Mouse (Mus musculus): ENCODE measurements around the gene Tnnt1.

Gene Tnnt1

DNA sequence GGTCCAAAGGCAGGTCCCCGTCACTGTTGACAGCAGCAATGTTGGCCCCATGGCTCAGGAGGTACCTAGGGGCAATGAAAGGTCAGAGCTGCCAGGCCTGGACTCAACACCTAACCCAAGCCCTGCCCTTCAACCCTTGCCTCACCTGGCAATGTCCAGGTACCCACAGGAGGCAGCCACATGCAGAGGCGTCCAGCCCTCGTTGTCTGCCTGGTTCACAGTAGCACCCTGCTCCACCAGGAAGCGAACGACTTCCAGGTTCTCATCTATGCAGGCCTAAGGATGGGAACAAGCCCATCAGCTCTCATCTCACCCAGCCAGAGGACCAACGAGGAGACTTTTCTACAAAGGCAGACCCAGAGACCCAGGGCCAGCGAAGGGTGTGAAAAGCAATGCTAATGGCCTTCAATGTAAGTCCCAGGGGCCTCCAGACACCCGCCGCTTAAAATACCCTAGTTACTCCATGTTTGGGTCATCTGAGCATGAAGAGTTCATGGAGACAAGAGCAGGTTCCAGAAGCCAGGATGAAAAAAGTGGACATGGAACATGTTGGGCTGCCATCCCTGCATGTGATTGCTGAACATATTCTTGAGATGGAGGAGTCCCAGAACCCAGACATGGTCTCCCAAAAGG is 18.8 kb downstream of the Tnnt1 start:
- no peak for DNase-seq (ENCODE audit: low read depth)

DNA sequence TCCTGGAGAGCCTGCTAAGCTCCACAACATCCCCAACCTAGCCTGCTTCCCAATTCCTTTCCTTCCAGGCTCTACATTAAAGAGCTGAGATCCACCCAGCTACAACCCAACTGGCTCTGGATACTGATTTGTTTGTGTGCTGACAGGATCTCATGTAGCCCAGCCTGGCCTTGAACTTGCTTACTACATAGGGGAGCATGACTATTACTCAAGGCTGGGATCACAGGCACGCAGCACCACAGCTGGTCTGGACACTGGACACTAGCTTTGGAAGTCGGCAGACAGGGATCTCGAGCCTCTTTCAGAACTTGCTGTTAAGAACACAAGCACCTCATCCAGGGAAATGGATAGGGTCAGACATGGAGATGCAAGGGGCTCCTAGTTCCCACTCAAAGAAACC is 19.7 kb downstream of the Tnnt1 start:
- no peak for DNase-seq (ENCODE audit: low read depth)

DNA sequence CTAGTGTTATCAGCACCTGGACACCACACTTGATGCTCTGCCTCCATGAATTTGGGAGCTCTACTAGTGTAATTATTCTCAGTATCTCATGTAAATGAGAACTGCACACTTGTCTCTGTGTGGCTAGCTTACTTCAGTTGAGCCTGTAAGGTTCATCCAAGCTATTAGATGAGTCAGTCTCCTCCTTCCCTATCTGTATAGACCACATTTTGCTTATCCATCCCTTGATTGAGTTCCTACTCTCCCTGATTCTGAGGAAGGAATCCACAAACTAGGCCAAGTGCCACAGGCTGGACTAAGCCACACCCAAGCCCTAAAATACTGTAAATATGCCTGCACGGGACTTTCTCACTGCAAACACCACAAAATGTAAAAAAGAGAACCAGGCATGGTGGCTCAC is 22.2 kb downstream of the Tnnt1 start:
- DNase-seq (ENCODE audit: low read depth): no peak

DNA sequence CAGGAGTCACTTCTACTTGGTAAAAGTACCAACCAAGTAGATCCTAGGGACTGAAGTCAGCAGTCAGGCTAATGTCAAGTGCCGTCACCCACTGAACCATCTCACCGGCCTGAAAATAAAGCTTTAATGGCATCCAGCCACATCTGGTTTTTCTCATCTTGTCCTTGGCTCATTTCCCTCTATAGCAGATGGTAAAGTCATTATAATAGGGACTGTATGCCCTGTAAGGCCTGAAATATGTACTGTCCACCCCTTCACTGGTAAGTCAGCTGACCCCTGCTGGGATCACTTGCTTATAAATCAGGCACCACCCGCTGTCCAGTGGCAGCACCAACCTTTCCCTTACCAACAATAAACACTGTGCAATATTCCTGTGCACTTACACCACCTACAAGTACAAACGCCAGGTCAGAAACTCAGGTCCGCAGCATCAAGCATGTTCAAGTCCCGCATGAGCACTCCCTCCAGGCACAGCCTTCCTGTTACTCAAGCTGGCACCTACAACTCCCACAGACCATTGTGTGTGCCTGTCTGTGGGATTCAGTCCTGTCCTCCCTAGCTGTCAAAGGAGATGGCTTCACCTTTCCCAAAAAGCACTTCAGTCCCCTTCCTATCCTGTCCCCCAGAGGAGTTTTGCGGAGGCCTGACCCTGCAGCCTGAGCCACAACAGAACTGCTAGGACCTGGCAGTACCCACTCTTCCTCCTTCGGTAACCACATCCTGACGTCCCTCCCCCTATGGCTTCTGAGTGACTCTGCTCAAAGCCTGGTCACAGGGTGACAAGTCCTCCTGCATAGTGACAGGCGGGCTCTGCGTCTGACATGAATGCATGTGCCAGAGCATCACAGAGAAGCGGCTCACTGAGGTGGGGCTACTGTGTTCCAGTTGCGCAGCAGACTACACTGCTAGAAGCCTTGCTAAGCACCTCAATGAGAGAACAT is 23.6 kb downstream of the Tnnt1 start:
- DNase-seq (ENCODE audit: low read depth): peak; percentile 72

DNA sequence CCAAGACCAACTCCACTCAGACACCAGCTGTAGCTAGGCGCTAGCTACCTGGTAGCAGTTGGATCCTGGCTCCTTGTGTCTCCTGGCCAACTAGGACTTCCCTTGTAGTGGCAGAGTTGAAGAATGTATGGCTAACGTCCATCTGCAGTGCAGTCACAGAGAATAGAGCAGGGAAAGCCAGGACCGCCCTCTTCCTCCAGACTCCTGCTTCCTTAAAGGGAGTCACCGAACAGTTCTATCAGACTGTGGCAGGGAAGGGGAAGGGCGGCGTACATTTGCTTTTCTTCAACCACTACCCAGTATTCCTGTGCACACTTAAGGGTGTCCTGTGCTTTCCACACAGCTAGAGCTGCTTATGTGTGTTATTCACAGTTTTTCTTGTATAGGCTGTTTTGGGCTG is 24.9 kb downstream of the Tnnt1 start:
- DNase-seq (ENCODE audit: low read depth): no peak

DNA sequence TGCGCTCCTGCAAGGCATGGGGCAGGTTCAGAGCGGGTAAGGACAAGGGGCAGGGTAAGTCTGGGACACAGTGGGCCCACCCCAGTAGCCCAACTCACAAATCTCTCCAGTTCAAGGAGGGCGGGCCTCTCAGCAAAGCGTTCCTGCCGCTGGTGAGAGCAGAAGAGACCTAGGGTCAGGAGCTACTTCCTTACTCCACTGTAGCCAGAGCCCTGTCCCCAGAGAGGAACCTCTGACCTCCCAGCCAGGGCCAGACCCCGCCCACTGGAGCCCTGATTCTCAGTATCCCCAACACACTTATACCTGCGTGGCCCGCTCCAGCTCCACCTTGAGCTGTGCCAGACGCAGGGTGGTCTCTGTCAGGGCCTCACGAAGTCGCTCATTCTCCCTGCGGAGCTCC is 33.9 kb downstream of the Tnnt1 start:
- DNase-seq (ENCODE audit: low read depth): no peak

DNA sequence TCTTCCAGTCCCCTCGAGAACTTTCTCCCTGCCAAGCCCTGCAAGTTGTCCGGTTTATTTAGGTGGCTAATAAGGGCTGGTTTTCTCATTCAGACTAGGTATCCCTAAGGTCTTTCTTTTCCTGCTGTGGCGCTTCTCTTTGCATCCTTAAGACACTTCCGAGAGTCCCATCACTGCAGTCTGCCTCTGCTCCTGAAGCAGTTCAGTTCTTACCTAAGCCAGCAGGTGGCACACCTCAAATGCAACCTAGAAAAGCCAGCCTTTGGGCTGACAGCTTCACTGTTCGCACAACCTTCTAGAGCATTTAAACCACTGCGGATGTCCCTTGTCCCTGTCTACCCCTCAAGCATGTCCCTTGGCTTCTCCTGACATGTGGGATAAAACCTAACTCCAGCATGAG is 36.5 kb downstream of the Tnnt1 start:
- DNase-seq (ENCODE audit: low read depth): peak; percentile 77

DNA sequence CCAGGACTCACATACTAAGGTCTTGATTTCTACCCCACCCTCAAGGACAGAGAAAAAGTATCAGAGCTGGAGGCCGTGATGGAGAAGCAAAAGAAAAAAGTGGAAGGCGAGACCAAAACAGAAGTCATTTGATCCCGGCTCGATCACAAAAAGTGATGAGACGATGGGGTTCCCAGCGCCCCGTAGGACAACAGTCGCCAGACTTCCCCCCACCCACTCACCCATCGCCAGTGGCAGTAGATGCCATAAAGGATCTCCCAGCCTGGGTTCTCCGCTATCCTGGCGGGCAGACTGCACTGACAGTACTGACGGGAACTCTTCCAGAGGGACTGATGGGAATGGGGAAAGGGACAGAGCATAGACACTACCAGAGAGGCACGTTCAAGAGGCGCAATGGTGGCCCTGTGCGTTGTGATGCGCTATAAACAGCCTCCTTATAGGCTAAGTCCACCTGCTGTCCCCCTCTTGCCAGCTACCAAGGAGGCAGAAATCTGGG is 37.3 kb downstream of the Tnnt1 start:
- DNase-seq (ENCODE audit: low read depth): no peak

DNA sequence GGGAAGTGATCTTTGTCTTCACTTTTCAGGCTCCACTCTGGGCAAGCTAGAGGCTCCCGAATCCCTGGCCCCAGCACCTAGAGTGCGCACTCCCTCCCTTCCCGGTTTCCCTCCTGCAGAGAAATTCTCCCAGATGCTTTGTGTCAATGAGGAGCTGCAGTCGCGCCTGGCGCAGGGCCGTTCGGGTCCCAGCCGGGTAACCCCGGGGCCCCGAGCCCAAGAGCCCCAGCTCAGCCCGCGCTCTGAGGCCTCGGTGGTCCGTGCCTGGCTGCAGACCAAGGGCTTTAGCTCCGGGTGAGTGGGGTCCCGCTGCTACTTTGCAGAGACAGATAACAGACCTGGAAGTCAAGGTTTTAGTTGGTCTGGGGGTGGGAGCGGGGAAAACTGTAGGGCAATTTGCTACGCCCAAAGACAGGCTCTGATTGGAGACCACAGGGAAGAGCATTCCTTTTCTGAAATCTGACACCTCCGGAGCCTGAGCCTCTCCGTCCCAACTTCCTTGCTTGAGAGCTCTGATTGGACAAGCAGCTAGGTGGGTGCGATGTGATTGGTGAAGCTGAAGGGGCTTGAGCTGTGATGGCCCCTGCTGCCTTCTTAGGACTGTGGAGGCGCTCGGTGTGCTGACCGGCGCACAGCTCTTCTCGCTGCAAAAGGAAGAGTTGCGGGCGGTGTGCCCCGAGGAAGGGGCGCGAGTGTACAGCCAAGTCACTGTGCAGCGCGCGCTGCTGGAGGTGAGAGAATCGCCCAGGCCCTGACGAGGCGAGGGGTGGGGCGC is 38.0 kb downstream of the Tnnt1 start:
- no peak for DNase-seq (ENCODE audit: low read depth)

DNA sequence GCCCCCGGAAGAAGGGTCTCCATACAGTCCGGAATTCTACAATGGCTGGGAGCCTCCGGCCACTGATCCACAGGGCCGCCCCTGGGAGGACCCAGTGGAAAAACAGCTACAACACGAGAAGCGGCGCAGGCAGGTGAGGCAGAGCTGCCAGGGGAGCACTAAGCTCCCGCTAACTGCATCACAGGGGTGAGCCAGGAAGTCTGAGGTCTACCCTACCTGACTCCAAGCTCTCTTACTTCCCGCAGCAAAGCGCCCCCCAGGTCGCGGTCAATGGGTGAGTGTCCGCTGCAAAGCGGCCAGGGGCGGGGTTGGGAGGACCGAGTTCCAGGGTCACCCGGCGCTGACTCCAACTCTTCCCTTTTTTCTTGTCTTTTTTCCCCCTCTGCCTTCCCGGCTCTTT is 42.2 kb downstream of the Tnnt1 start:
- DNase-seq (ENCODE audit: low read depth): no peak

DNA sequence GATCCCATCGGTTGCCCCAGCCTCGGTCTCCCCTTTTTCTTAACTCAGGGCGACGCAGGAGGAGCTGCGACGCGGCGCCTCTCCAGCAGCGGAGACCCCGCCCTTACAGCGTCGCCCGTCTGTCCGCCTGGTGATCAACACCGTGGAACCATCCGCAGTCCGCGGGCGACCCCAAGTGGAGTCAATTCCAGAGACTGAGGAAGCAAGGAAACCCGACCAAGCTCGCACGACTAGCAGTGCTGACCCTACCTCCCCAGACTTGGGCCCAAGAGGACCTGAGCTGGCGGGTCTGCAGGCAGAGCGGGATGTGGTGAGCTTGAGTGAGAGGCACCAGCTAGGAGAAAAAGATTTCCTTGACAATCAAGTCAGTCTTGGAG is 45.0 kb downstream of the Tnnt1 start:
- peak; percentile 38 for DNase-seq (ENCODE audit: low read depth)

DNA sequence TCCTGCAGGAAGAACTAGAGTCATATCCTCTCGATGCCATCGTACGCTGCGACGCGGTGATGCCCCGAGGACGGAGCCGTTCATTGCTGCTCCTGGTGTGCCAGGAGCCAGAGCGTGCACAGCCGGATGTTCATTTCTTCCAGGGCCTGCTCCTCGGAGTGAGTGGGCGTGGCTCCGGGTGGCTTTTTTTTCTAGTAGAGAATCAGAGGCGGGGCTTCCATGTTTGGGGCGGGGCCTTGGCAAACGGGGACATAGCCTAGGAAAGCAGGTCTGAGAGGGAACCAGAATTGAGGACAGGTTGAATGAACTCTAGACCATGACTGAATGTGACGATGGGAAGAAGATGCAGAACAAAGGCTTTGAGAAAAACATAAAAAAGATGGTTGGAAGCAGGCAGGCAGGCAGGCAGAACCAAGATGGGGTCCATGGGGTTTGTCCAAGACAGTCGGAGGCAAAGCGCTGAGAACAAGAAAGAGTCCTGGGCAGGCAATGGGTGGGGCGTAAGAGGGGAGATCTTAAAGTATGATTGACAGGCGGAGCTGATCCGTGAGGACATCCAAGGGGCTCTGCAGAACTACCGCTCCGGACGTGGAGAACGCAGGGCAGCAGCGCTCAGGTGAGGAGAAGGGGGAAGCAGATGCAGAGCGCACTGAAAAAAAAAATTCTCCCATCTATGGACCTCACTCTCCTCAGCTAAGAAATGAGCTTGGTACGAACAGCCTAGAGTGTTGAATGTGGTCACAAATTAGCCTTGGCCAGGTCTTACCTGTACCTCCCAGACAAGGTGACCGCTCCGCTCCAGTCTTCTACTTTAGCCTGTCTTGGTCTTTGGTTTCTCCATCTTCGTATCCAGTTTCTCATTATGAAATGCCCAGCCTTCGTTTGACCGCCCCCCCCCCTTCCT is 45.7 kb downstream of the Tnnt1 start:
- DNase-seq (ENCODE audit: low read depth): peak; percentile 47

DNA sequence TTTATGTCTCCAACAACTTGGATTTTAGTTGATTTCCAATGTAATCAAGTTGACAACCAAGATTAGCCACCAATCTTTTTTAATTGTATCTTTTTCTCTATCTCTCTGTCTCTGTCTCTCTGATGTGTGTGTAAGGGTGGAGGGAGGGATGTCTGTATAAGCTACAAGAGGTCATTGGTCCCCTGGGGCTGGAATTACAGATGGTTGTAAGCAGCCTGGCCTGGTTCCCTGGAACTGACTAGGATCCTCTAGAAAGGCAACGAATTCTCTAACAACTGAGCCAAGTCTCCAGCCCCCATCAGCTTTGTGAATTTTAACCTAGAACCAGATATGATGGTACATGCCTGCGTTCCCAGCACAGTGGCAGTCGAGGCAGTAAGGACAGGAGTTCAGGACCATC is 48.4 kb downstream of the Tnnt1 start:
- DNase-seq (ENCODE audit: low read depth): no peak

DNA sequence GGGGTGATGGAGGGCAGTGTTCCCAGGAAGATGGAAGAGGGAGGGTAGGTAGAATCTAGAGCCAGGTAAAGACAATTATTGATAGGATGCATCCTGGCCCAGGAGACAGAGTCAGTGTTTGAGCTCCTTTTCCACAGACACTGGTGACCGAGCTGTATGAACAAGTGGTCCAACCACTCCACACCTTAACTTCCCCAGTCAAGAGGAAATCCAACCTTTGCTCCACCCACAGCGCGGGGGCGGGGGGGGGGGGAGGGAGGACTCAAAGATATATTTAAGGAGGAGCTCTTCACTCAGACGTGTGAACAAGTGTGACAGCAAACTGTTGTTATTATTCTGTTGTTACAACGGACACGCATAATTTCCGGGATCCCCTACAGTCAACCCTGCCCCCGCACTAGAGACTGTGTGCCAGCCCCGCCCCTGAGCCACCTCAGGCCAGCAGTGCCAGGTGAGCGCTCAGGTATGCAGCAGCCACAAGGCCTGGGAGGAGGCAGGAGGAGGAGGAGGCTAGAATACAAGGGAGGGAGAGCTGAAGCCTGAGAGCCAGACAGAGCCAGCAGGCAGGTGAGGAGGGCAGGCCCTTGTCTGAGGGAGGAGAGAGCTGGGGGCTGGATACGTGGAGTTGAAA is 51.9 kb downstream of the Tnnt1 start:
- peak; percentile 59 for DNase-seq (ENCODE audit: low read depth)

DNA sequence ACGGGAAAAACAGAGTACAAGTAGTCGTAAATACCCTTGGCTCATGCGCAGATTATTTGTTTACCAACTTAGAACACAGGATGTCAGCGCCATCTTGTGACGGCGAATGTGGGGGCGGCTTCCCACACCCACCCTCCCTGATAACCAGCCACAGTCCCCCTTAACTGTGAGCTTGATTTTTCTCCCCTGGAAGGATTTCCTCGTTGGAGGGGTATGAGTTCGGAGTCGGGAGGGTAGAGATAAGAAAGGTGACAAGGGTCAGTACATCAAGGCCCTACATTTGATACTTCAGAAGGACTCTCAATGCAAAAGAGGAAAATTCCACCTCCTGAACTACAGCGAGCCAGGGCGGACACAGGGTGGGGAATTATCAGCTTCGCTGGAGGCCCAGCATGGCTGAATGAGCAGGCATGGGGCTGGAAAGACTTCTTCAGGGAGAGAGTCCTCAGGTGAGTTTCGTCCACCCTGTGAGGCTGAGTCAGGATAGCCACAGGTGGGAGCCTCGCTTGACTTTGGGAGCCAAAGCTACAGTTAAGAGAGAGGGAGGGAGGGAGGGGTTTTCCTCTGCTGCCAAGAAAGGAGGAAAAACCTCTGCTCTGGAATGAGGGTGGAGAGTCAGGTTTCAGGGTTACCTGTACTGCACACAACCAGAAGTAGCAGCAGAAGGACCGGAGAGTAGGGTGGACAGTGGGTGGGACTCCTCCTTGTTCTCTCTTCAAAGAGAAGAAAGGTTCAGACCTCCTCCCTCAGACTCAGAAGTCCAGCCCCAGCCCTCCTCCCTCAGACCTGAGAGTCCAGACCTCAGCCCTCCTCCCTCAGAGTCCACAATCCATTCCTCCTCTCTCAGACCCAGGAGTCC is 55.4 kb downstream of the Tnnt1 start, which contains the start of gene Eps8l1:
Gene Eps8l1, plus strand, starts transcription at position 99 of the 859 bp plus-strand sequence.
- peak; percentile 66 for DNase-seq (ENCODE audit: low read depth)
